Mouse (Mus musculus): Measurements from ENCODE around the gene Fxyd4. TPM values are rescaled to one million over a fixed set of nuclear protein-coding genes. Genes with fewer than 3 reads are reported as not detected.

The Fxyd4 gene
- polyA plus RNA-seq (2012): not detected in 2 replicates

DNA sequence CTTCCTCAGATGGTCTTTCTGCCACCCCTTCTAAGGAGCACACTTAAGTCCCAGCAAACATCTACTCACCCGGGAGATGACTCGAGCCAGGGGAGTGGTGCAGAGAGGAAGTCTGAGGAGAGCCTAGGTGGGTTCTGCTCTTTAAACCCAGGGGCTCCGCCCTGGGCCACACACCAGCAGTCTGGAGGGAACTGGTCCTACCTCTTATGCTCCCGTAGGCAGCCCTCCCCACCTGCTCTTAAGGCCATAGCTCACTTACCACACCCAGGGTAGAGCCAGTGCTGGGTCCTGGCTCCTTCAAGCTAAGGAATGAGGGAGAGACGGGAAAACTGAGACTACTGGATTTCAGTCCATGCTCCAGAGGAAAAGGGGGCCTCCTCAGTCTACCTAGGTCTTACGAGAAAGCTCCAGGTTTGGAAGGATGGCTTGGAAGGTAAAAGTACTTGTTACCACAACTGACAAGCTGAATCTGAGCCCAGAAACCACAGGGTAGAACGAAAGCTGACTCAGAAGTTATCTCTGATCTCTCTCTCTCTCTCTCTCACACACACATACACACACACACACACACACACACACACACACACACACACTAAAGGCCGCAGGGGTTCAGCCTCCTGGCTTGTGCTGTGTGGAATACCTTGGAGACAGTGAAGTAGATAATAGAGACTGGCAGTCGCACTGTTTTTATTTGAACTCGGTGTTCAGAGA is at the start of gene Fxyd4:
Gene Fxyd4 (minus strand): TSS at position 471 of the 711 bp plus-strand sequence.

GRCm38 (mm10) chr6:117900126-117901080 is 37.1 kb downstream of the Fxyd4 start, which contains the start of gene Hnrnpf:
Gene Hnrnpf, plus strand, starts transcription at chr6:117900324.

Other genes with a start within 250 kb of the Fxyd4 start
- 17.7 and 18.8 TPM in 2 replicates for gene Zfp637, start 96.5 kb downstream of the Fxyd4 start, polyA plus RNA-seq (2012)
- 0.78 and 1.5 TPM in 2 replicates for gene Zfp239, start 75.6 kb downstream of the Fxyd4 start, polyA plus RNA-seq (2012)
- gene Hnrnpf, start 37.4 kb downstream of the Fxyd4 start, polyA plus RNA-seq (2012): 211 and 228 TPM in 2 replicates
- 0.05 TPM in 1 of 2 replicates, not detected in the other for gene Rasgef1a, start 73.7 kb upstream of the Fxyd4 start, polyA plus RNA-seq (2012)
- 21.0 and 26.4 TPM in 2 replicates for gene Csgalnact2, start 201.4 kb upstream of the Fxyd4 start, polyA plus RNA-seq (2012)